Mouse (Mus musculus) regulatory T cell (primary cell): Measurements from ENCODE around the gene Mapk8.

ENCODE experiments used
- in situ Hi-C: fragments of 300-600 bp; cut with MboI, MseI; formaldehyde crosslinking; loops from one replicate; pipeline ENCODE4 v1.15.1; 2025; ENCODE audit warnings: high pct_unique_total_duplicates

Gene Mapk8

DNA sequence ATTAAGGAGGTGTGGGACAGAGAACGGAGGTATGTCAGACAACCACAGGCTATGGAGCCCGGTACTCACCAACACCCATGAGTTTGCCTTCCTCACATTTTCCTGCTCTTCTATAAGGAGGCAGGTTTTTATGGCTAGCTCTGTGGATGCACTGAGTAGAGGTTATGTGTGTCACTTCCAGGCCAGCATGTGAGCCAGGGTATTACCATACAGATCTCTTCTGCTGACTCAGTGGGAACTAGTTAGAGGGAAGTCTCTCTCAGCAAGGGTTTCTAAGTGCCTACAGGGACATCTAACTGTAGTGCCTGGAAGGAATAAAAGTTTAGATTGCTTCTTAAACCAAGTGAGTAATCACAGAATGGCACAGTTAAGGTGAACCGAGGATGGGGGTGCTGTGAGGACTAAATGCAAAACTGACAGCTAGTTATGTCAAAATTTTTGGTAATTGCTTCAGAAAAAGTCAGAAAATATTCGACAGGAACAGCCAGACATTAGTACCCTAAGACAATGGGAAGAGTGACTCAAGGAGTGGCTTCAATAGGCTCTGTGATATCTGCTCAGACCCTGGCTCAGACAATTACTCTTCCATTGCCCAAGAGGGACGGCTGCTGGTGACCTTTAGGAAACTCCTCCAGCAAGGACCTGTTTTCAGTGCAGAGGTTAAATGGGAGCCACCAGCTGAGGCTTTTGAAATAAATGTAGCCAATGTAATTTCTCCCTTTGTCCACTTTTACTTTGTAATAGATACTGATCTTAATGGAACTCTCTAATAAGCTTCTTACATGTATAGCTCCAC lies 48.7 kb downstream of the Mapk8 start:
- in situ Hi-C loops = no loop called here

GRCm38 (mm10) chr14:33380830-33381457 lies 66.0 kb downstream of the Mapk8 start:
- in situ Hi-C loops = no loop called here

GRCm38 (mm10) chr14:33378723-33379122 lies 68.2 kb downstream of the Mapk8 start:
- in situ Hi-C loops = no loop called here

- in situ Hi-C loops = no loop called here
Measured at GRCm38 (mm10) chr14:33377211-33377610, 69.7 kb downstream of the Mapk8 start.

DNA sequence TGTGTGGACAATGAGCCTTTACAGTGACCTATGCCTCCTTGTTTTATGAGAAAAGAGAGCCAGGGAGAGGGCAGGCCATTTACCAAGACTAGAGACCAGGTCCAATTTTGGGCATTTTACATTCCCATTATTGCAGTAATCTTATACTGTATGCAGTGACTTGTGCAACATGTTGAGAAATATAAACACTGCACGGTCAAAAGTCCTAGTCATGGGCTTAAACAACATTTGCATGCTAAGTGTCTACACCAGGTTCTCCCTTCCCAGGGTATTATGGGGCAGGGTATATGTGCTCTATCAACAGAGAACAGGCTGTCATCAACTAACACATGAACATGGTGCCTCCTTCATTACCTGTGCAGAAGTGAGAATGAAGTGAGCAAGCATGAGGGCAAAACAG lies 72.9 kb downstream of the Mapk8 start:
- in situ Hi-C loops = no loop called here

GRCm38 (mm10) chr14:33373271-33373670 lies 73.7 kb downstream of the Mapk8 start:
- in situ Hi-C loops = no loop called here

- in situ Hi-C loops = no loop called here
Measured at GRCm38 (mm10) chr14:33371248-33371647, 75.7 kb downstream of the Mapk8 start.

- in situ Hi-C loops = no loop called here
Measured at GRCm38 (mm10) chr14:33370056-33370455, 76.9 kb downstream of the Mapk8 start.

- in situ Hi-C loops = loop anchor here (5.0 kb wide), 1 partner anchor 152 kb away; no protein-coding TSS in a partner anchor
Measured at GRCm38 (mm10) chr14:33369375-33369774, 77.6 kb downstream of the Mapk8 start.

DNA sequence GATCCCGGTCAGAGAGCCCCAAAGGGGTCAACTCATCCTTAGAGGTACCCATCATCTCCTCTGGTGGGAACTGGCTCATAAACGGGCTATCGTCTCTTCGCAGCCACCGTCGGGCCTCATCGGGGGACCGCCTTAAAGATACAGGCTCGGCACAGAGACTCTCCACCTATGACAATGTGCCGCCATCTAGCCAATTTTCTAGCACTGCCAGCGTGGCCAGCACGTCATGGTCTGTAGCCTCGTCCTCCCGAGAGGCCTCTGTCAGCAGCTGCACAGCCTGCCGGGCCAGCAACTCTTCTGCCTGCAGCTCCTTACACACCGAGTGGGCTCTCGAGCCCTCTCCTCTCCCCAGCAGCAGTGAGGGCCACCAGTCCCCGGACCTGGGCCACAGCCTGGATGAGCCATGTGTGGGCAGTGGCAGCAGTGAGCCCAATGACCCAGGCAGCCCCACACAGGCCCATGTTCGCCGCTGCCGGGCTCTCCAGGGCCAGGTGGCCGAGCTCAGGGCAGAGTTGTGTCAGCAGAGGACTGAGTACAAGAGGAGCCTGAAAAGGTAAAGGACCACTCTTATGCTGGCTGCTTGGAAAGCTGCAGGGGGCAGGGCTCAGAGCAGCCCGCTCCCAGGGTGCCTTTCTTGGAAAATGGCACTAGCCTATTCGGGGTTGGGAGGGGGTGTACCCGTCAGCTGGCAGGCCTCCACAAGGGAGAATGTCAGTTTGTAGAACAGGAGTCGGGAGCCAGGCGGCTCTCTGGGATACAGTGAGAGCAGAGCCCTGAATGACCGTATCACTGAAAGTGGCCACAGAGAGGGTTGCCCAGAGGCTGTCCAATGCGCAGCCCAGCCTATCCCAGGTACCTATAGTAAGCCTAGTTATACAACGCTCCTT lies 79.8 kb downstream of the Mapk8 start:
- in situ Hi-C loops = loop anchor here (5.0 kb wide), 1 partner anchor 150 kb away; no protein-coding TSS in a partner anchor

- in situ Hi-C loops = no loop called here
Measured at GRCm38 (mm10) chr14:33364061-33364460, 82.9 kb downstream of the Mapk8 start.

DNA sequence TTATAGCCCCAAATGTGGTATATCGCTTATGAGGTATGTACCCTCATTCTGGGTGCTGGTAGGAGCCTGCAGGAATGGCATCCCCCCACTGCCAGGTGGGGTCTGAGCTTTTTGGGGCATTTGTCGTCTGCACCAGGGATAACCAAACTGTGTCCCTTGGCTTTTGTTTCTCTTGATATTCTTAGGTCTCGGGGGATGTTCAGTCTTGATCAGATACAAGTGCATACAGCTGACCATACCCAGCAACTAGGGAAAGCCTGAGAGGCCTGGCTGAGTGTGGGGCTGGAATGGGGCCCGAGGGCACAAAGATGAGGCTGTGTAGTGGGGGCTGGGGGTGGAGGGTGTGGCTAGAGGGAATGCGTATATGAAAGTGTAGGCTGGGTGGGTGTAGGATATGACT lies 83.3 kb downstream of the Mapk8 start:
- in situ Hi-C loops = no loop called here

DNA sequence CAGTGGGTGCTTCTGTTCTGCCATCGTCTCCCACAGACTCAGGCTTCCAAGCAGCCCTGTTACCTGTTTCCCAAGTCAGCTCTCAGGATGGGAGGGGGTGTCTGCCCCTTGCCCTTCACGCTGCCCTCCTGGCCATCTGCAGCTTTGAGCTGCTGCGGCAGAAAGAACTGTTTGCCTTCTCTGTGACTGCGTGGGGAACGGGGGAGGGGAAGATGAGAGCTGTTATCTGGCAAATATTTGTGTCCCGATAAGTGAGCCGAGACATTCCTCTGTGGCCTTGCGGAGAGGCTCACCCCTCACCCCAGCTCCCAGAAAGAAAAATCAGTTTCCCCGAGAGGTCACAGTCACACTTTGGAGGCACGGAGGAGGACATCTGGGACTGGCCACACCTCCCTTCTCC lies 84.2 kb downstream of the Mapk8 start:
- in situ Hi-C loops = no loop called here

DNA sequence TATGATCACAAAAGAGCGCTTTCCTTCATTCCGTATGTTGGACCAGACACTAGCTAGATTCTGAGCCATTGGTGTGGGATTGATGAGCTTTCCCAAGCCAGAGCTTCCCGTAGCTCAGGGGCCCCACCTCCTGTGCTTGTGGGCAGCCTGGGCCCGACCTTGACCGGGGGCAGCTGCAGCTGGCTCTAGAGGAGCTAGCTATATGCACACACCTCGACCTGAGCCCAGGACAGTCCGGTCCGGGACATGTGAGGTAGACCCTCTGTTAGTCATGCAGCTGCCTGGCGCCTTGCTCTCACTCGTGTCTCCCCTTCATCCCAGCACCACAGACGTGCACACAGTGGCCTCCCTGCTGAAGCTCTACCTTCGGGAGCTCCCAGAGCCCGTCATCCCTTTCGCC lies 84.8 kb downstream of the Mapk8 start:
- in situ Hi-C loops = no loop called here

DNA sequence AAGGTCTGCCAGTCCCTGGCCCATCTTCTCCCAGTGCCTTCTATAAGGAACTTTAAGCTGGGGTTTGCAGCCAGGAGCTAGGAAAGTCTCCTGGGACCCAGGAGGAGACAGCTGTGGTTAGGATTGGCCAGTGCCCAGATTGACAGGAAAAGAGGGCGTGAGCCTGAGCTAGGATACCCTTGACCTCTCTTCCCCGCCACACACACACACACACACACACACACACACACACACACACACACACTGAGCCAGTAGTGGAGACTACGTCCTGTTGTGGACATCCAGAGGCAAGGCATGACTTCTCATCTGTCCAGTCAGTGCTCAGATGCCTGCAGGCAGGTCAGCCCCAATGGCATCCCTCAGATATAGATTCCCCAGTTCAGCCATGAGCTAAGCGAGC lies 85.4 kb downstream of the Mapk8 start:
- in situ Hi-C loops = no loop called here

- in situ Hi-C loops = no loop called here
Measured at GRCm38 (mm10) chr14:33358891-33359290, 88.1 kb downstream of the Mapk8 start.

DNA sequence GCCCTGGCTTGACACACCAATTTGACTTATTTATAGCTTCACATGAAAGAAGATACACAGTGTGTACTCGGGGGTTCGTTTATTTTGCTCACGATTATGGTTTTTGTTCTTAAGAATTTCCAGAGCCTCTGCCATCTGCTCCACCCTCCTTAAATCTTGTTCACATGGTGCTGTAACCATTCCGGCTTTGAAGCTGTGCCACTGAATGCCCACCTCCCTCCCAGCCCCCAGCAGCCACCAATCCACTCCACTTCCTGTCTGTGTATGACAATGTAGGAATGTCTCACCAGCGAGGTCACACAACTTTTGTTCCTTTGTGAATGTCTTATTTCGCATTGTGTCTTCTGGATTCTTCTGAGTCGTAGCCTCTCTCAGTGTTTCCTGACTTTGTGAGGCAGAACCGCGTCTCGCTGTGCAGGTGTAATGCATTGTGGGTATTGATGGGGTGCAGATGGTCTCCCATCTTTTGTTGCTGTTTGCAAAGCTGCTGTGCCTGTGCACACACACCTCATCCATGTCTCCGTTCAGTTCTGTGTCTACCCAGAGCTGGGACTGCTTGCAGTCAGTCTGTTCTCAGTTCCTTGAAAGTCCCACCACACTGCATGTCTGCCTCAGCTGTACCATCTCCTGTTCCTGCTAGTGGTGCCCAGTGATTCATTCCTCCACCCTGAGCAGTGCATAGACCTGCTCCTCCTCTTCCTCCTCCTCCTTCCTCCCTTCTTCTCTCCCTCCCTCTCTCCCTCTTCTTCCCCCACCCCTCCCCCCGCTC lies 89.2 kb downstream of the Mapk8 start:
- in situ Hi-C loops = no loop called here

GRCm38 (mm10) chr14:33355276-33355675 lies 91.7 kb downstream of the Mapk8 start:
- in situ Hi-C loops = no loop called here

DNA sequence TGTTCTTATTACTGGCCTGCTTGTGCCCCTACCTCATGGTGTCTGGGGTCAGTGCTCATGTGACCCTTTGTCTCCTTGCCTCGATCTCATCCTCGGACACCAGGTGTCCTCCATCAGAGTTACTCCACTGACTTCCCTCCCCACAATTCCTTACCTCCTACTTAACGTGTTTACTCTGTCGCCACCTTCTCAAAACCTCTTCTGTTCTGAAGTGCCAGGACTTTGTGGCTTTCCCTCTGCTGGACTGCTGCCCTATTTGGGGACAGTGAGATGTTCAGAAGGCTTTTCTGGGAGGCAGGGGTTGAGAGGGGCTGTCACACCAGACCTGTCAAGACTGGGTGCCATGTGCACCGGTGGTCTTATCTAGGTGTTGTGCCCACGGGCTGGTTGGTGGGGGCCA lies 94.1 kb downstream of the Mapk8 start:
- in situ Hi-C loops = no loop called here

DNA sequence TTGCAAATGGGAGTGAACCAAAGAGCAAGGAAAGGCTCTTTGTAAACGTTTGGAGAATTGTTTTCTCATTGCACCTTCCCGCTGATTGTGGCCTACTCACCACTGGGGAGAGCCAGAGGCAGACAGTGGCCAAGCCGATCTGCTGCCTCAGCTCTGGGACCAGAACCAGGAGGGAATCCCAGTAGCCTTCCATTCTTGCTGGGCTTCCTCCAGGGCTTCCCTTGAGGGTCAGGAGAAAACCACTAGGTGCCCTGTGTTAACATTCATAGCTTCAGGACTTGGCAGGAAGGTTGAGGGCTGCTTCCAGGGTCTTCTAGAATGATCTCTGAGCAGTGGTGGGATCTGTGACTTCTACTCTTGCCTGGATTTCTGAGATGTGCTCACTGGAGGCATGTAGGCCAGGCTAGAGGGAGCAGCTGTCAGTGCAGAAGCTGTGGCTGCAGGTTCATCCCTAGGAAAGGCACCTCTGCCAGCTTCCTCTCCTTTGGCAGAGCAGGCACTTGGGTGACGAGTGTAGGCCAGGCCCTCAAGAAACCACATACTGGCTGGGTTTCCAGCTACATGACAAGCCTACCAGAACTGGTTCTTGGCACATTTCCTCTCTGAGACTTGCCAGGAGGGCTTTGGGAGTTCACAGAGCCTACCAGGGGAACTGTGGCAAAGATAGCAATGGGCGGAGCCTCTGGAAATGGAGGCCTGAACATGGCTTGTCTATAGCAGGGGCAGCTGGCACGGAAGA lies 94.8 kb downstream of the Mapk8 start:
- in situ Hi-C loops = no loop called here

DNA sequence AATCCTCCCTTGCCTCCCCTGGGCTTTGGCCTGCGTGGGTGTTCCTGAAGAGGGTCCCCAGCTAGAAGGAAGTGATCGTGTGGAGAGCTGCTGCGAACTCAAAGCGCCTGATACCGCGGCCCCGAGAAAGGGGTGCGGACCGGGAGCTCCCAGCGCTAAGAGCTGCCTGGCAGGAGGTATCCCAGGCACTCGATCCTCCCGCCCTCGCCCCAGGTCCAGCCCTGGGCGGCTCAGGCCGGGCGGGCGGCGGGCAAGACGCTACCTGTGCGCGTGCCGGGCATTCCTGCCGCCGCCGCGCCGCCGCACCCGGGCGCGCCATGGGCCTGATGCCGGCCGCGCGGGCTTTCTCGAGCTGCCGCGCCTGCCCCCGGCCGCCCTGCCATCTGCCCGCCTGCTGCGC lies 95.9 kb downstream of the Mapk8 start:
- in situ Hi-C loops = no loop called here
